Mouse (Mus musculus): ENCODE measurements at regions not wholly inside any gene's neighbourhood (a gene's known extent, or its start where the extent isn't known, plus 50 kb on each side); places are given as distances from the start of the nearest gene placed in this dataset.

DNA sequence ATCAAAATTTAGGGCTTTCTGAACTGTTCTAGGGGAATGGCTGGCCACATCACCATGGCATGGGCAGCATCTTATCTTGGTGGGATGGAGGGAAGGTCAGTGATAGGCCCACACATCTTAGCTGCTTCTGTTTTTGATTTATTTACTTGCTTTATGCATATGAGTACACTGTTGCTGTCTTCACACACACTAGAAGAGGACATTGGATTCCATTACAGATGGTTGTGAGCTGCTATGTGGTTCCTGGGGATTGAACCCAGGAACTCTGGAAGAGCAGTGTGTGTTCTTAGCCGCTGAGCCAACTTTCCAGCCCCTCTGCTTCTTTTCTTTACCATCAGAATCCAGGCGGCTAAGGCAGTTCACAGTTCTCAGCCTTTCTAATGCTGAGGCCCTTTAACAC lies 260.4 kb downstream of the Dact1 start:
- no peak for DNase-seq (ENCODE audit: low read depth, low spot score)

DNA sequence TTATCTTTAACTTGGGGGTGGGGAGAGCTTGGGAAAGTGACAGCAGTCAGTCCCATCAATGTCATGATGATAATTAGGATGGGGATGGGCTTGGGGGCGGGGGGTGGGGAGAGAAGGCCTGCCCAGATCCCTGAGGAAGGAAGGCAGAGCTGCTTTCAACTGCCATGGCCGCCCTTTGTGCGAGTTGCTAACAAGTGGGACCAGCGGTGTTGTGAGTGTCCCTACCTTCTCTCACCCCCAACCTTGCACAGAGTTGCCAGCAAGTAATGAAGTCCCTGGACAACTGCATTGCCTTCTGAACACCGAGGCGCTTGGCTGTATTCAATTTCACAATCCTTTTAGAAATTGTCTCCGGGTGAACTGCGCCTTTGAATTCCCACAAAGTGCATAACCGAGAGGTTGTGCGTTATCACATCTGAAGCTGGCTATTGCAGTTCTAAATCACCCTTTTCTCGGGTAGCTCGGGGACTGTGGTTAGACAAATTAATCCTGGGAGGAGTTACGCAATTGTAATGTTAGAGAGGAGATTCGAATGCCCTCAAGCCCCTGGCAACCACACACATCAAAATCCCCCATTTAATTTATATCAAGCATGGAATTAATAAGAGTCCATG lies 257.9 kb upstream of the Daam1 start:
- DNase-seq (ENCODE audit: low read depth, low spot score), result no peak

DNA sequence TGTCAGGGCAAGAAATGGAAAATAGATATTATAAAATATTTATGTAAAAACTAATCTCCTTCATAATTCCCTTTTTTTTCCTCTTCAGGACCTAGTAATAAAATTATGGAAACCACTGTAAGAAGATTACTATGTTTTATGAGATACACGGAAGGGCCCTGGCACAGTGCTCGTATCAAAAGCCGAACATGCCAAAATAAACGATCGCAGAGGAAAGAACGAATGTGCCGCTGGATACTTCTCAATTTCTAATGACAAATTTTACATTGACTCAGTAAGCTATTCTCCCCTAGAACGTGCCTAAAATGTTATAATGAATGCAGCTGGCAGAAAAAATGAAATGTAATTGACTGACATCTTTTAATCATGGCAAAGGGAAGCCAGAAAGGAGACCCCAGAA lies 257.4 kb upstream of the Daam1 start:
- DNase-seq (ENCODE audit: low read depth, low spot score), result no peak

DNA sequence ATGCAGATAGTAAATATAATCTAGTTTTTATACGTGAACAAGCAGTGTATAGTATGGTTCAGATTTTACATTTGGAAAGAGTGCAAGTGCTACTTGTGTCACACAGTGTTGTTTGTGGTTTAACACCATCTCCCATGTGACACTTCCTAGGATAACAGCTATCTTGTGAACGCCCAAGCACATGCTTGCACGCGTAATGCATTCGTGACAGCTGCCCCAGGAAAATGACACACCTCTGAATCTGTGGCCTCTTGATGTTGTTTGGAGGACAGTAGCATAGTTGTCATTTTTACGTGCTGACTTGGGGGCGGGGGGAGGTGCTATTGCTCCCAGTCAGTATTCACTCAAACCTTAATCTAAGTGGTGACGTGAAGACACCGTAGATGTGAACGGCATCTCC lies 256.2 kb upstream of the Daam1 start:
- DNase-seq (ENCODE audit: low read depth, low spot score), result no peak

DNA sequence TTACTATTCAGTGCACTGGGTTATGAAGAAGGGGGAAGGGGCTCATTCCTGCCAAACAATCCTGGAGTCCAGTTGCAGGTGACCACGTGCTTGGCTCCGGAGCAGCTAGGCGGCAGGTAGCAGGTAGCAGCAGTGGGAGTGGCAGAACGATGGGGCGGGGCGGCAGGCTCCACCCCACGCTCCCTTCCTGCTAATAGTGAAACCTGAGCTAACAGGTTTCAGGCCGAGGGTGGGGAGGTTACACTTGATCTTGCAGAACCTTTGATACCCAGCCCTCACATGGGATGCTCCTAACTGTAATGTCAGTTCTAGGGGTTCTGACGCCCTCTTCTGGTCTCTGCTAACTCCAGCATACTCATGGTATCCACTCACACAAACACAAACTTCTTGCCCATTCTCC lies 253.5 kb upstream of the Daam1 start:
- DNase-seq (ENCODE audit: low read depth, low spot score), result peak; percentile 67

DNA sequence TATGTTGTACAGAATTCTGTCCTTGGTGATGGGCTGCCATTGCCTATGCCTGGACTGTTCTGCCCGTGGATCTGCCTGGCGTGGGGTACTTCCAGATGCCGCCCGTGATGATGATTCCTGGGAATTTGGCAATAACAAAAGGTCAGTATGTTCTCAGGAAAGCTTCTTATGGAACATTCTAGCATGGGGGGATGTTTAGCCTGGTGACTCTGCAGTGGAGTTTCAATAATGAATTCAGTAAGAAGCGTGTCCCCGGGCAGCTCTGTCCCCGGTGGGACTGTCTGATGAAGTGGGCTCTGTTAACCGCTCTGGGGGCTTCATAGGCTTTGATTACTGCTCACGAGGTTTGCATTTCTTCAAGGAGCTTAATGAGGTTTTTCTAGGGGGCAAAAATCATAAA lies 252.9 kb upstream of the Daam1 start:
- DNase-seq (ENCODE audit: low read depth, low spot score), result no peak

DNA sequence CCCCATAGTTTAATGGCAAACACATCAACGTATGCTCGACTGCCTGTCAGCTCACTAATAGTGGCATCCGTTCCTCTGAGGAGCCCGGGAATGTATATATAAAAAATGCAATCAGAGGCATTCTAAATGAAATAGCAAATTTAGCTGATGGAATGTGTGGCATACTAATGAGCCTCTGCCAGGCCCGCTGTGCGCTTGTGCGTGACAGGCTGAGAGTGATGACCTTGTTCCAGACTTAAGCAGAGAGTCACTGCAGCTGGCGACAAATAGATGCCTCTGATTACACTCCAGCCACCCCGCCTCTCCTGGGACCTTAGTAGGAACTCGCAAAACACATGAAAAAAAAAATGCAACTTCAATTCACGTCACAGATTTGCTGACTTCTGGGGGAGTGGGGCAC lies 252.0 kb upstream of the Daam1 start:
- DNase-seq (ENCODE audit: low read depth, low spot score), result no peak

DNA sequence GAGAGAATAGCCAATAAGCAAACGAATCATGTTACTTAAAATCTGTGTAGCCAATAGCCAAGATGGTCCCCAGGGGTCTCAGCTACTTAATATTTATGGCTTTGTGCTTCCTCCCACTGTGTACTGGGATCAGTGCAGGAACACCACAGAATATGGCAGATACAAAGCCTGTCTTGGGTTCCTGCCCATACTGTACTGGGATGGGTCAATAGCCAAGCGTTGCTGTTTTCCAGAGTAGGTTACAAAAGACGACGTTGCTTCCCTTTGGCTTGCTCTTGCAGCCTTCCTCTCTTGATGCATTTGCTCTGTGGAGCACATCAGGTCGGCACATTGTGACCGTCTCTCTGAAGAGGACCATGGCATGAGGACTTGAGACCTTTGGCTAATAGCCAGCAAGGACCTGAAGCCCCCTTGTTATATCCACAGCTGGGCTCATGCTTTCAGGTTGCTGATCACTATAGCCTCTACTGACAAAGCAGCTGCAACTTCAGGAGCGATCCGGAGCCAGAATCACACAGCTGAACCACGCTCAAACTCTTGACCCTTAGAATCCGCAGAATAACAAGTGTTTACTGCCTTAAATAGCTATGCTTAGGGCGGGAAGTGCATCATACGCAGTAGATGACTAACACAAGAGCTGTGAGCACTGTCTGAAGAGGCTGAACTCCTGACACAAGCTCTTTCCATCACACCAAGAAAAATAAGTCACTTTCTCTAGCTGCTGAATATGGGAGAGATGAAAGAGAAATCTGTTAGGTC lies 250.2 kb upstream of the Daam1 start:
- DNase-seq (ENCODE audit: low read depth, low spot score), result no peak

DNA sequence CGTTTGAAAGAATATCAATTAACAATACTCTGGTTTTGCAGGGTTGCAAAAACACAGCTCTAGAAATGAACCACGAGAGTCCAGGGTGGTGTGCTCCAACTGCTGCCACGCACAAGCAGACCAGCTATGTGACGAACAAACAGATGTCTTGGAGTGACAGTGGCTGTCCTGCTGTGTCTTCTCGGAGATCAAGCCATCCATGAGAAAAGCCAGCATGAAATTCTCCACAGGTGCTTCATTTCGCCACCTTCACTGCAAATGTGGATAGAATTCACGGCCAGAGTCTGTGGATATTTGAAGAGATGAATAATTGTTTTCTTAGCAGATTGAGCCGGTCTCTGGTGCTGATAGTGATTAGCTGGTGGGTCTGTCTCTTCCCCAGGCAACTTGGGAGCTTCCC lies 246.3 kb upstream of the Daam1 start:
- no peak for DNase-seq (ENCODE audit: low read depth, low spot score)

DNA sequence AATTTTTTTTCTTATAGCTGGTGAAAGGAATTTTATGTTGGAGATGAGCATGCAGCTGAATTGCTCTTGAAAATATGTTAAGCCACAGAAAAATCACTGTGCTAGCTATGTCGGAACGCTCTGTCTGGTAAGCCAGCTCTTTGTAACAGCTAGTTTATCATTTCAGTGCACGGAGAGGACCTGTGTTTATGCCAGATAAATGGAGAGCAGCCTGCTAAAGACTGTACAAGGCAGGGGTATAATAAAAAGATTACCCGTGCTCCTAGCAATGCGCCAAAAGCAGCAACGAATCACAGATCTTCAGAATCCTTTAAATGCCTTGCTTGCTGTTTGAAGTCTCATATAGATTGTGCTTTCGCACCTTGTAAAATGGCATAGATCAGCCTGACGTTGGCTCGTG lies 232.2 kb upstream of the Daam1 start:
- DNase-seq (ENCODE audit: low read depth, low spot score), result no peak

DNA sequence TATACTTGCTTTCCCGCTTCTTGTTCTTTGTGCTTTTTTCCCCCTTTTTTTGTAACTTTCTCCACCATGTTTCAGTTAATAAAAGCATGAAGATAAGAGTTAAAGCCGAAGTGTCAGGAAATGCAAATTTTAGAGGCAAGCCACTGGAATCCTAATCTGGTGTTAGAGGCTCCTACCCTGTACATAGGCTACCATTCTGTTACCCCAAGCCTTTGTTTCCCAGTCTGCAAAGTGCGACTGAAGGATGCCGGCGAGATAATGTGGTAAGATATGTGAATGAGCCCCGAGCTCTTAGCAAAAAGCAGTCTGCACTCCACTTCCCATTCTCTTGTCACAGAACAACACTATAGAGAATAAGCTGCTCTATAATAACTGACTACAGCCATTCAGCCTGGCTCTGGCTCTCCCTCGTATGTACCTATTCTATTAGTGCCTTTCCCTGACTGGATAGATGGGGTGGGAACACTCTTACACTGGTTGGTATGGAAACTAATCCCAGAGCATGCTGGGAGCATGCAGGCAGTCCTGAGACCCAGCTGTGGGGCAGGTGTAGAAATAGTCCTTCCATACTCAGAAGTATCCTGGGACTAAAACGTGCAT lies 229.7 kb upstream of the Daam1 start:
- DNase-seq (ENCODE audit: low read depth, low spot score), result no peak

DNA sequence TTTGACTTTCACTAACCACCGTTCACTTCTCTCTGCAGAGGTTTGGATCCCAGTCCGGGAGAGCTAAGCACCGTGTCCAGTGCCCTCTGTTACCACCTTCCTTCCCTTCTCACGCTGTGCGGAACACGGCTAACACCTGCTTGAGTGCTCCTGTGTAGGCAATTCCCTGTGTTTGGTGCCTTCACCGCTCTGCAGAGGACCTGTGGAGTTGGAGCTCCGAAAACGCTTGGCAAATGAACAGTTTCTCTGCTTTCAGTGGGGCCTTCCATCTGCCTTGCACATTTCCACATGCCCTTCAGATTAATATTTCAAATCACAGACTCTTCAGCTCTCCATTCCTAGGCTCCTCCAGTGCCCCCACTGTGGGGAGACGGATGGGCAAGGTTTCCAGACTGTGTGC lies 227.7 kb upstream of the Daam1 start:
- no peak for DNase-seq (ENCODE audit: low read depth, low spot score)

DNA sequence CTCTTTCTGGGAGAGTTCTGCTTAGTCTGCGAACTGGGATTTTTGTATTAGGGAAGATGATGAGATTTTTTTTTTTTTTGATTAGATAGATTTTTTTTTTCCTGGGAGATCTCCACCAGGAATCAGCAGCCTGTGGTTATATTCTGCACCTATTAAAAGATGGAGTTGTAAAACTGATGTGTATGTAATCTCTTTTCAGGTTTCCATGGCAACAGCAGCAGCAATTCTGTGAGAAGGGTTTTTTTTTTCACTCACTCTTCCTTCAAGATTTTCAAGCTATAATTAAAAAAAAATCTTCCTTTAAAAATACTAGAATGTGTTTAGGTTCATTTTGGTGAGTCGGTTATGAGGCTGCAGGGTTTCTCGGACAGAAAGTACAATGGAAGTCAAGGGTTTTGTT lies 224.5 kb upstream of the Daam1 start:
- no peak for DNase-seq (ENCODE audit: low read depth, low spot score)

DNA sequence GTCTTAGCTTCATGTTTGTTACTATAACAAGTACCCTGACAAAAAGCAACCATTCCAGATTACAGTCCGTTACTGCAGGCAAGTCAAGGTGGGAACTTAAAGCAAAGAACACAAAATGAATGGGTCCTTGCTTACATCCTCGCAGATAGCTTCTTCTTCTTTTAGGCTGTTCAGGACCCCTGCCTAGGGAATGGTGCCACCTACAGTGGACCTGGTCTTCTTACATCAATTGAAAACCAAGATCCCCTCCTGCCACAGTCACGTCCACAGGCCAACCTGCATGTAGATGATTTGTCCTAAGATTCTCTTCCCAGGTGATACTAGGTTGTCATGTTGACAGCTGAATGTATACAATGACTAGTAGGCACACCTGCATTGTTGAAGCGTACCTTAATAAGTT lies 222.9 kb upstream of the Daam1 start:
- no peak for DNase-seq (ENCODE audit: low read depth, low spot score)

DNA sequence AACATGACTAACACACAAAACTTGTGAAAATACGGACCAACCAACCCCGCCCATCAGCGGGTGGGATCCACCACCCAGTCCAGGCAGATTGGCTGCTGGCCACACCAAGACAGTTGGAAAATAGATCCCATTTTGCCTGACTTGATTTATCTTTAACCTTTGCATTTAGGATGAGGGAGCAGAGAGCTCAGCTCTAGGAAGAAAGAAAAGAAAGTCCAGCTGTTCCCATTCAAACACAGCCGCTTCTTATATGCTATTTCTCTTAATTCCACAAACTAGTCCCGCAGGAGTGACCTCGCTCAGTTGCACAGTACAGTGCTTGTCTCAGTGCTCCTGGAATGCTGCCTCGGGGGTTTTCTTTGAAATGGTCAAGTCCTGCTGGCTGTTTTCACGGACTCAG lies 217.6 kb upstream of the Daam1 start:
- DNase-seq (ENCODE audit: low read depth, low spot score), result no peak

DNA sequence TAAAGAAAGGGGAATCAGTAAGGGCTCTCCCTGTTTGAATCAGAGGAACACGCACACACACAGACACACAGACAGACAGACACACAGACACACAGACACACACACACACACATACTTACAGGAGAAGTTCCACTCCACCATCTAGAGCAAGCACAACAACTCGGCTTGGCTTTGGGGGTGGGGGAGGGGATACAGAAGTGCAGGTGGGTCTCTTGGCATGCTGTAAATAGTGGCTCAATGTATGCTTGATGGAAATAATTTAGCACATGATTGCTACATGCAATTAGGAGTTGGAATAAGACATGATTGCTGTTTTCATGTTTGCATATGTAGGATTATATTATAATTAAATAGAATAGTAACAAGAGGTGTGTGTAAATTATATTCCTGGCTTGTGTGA lies 215.9 kb upstream of the Daam1 start:
- no peak for DNase-seq (ENCODE audit: low read depth, low spot score)

DNA sequence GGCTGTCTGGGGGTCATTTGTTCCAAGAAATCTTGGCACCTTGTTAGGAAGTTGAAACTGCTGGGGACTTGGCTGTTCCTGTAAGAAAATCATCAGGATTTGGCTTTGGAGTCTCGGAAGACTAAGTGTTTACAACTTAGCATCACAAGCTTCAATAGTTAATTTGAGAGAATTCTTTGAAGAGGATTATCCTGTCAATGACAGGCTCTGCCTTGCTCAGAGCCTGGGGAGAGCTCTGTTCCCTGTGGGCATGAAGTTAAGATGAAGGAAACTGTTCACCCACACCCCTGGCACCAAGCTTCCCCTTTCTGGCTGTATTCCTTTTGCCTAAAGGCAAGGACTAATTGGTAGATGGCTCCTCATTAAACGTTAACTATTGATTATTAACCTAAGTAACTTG lies 215.5 kb upstream of the Daam1 start:
- no peak for DNase-seq (ENCODE audit: low read depth, low spot score)

DNA sequence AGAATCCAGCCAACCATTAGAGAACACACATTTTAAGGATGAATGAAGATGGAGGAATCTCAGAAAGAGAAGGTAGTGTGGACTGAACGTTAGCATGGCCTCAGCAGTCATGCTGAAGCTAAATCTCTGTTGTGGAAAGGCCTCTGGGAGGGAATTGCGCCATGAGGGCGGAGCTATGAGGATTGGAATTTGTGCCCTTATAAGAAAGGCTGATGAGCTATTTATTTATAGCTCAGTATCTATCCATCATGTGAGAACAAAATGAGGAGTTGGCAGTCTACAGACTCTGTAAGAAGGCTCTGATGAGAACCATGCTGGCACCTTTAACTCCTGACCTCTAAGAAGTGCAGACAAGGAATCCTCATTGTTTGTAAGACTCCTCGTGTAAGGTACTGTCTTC lies 214.8 kb upstream of the Daam1 start:
- no peak for DNase-seq (ENCODE audit: low read depth, low spot score)

DNA sequence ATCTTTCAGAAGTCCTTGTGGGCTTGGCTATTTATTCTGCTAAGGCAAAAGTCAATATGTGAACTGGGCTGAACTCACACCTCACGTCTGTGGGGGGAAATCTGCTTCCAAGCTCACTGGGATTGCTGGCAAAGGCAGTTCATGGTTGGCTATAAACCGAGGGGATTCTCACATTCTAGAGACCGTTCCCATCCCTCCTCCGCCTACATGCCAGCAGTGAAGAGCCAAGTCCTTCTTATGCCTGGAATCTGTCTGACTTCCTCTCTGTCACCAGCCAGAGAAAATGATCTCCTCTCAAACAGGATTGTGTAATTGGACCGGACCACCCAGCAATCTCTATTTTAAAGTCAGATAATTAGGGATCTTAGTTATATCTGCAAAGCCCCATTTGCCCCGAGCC lies 212.4 kb upstream of the Daam1 start:
- DNase-seq (ENCODE audit: low read depth, low spot score), result no peak

DNA sequence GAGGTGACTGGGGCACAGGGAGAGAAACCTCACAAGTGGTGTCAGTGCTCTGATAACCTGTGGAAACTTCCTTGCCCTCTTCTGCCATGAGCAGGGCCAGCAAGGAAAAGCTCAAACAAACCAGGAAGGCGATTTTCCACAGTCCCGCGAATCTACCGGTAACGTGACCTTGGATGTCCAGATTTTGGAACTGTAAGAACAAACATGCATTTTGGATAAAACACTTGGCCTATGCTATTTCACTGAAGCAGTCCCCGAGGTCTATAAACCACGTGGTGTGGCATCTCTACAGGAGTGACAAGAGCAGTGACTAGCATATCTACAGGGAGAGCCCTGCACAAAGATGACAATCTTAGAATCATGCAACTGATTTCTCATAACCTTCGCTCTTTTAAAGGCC lies 211.9 kb upstream of the Daam1 start:
- no peak for DNase-seq (ENCODE audit: low read depth, low spot score)

DNA sequence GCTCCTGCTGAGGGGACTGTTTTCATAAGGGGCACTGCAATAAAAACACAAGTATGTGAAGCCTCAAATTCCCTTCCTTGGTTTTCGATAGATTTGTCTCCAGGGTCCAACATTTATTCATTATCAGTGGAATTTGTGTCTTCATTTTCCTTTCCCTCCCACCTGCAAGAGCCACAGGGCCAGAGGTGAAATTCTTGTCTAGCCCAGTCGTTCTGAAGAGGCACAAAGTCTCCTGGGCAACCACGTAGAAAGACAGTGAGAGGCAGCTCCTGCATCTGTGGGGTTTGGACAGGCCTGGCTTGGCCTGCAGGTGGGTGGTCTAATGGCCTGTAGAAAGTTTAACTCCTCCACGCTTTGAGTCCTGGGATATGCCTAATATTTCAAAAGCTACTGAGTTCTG lies 211.3 kb upstream of the Daam1 start:
- DNase-seq (ENCODE audit: low read depth, low spot score), result no peak

DNA sequence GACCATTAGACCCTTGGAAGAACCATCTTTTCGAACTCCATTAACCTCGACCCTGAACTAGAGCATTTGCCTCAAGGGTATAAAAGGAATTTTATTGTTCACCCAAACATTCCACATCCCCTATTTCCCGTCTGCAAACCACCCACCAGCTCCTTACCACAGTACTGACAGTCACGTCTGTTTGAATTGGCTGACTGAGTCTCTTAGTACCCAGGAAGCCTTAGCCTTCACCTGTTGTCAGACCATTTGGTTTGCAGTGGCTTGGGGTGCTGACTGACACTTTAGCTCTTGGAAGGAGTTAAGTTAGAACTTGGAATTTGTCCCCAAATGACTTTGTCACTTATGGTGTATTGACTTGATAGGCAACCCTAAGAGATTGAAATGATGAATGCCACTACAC lies 209.3 kb upstream of the Daam1 start:
- no peak for DNase-seq (ENCODE audit: low read depth, low spot score)

DNA sequence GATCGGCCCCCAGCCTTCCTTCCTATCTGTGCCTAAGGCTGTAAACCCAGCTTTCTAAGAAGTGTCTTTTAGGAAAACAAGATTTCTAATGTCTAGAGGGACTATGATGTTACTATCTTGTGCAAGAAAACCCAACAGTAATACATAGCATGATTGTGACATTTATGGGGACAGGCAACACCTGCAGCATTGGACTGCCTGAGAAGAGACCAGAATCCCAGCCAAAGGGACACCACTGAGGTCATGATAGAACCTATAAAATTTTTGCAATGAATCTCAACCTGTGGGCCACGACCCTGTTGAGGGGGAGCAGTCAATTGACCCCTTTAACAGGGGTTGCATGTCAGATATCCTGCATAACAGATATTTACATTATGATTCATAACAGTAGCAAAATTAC lies 208.1 kb upstream of the Daam1 start:
- DNase-seq (ENCODE audit: low read depth, low spot score), result no peak
